Mouse (Mus musculus) lung, postnatal 0 days (tissue): ENCODE results near the gene Rbms1. TPM values are rescaled to one million over a fixed set of nuclear protein-coding genes. Genes with fewer than 3 reads are reported as not detected.

Experiments
- ATAC-seq: fragments of 200-750 bp; cut with Nextera tagmentation; 2 replicates; pipeline ENCODE4 v1.8.0; 2017; ENCODE audit warnings: moderate library complexity
- DNase-seq: peaks from one replicate; pipeline ENCODE4 v3.0.0-alpha.2; 2016; ENCODE audit warnings: low spot score
- H3K27ac ChIP-seq: fragments of 300-500 bp; sonication (generic); 2 replicates; pipeline ENCODE4 v1.5.1; 2014; ENCODE audit warnings: antibody characterized with exemption, mild to moderate bottlenecking, low read length, mixed read lengths
- H3K27me3 ChIP-seq: fragments of 300-500 bp; sonication (generic); replicated peaks from 2 replicates; pipeline ENCODE4 v1.6.1; 2014; ENCODE audit warnings: low read length, mixed read lengths; ENCODE audit not compliant: insufficient read depth
- H3K36me3 ChIP-seq: fragments of 300-500 bp; sonication (generic); 2 replicates; pipeline ENCODE4 v1.6.1; 2014; ENCODE audit warnings: low read length, mixed read lengths; ENCODE audit not compliant: insufficient read depth
- H3K4me1 ChIP-seq: fragments of 300-500 bp; sonication (generic); 2 replicates; pipeline ENCODE4 v1.6.1; 2014; ENCODE audit warnings: antibody characterized with exemption, low read depth, low read length, mixed read lengths; ENCODE audit not compliant: insufficient read depth
- H3K4me2 ChIP-seq: fragments of 300-500 bp; sonication (generic); replicated peaks from 2 replicates; pipeline ENCODE4 v1.6.1; 2014; ENCODE audit warnings: low read depth, mild to moderate bottlenecking, low read length, moderate library complexity, mixed read lengths
- H3K4me3 ChIP-seq: fragments of 300-500 bp; sonication (generic); 2 replicates; pipeline ENCODE4 v1.5.1; 2014; ENCODE audit warnings: low read depth, low read length
- H3K9ac ChIP-seq: fragments of 300-500 bp; sonication (generic); replicated peaks from 2 replicates; pipeline ENCODE4 v1.6.1; 2014; ENCODE audit warnings: low read depth, mild to moderate bottlenecking
- H3K9me3 ChIP-seq: fragments of 300-500 bp; sonication (generic); 2 replicates; pipeline ENCODE4 v1.6.1; 2016; ENCODE audit warnings: low read length, mixed read lengths
- CTCF ChIP-seq: IDR thresholded peaks from 2 replicates; pipeline ENCODE4 v1.5.1; 2016; ENCODE audit warnings: antibody characterized with exemption, mild to moderate bottlenecking
- EP300 ChIP-seq: IDR thresholded peaks from 2 replicates; pipeline ENCODE4 v1.6.1; 2016; ENCODE audit warnings: antibody characterized with exemption, mild to moderate bottlenecking, control low read depth
- WGBS: fragments of 180-500 bp; shearing (Covaris S2); extraction: QIAGEN DNeasy Blood & Tissue Kit; methylation state at CpG from one replicate; pipeline ENCODE4 v1.1.7; 2014; 5-methylcytosine and 5-hydroxymethylcytosine counted together
- polyA plus RNA-seq: library from polyadenylated mRNA; unstranded; fragments of >200 nt; fragmentation: Nextera tagmentation; extraction: Ambion mirVana; gene quantifications from 2 replicates; pipeline ENCODE4 v1.2.1, GENCODE M21; 2015

Rbms1 gene
- polyA plus RNA-seq, 1 experiment from 2014 or later = 156 TPM

DNA sequence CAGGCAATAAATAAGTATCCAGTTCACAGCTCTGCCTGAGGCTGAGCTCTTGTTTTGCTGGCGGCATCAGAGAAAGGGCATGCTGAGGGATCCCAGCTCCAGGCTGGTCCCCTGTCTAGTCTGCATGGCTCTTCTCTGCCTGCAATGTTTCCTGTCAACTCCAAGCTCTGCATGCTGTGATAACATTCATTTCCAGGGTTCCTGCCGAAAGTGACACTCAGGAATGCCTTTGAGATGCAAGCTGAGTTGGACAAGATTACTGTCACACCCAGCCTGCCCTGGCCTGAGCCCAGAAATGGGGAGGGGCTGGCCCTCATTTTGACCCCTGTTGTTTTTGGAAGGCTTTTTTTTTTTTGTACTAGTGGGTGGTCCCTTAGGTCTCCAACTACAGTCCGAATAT is 233.0 kb downstream of the Rbms1 start:
- Histone ChIP-seq H3K4me2 (no peak overlapping the region), H3K9ac (no peak overlapping the region), H3K27ac (no peak overlapping the region), H3K36me3 (no peaks in the 10 kb centered on the region), H3K9me3 (no peaks in the 10 kb centered on the region), H3K27me3 (no peaks in the 10 kb centered on the region), H3K4me1 (peaks cover 4% of the 10 kb centered on the region; the same call in 1 of the 2 replicates), H3K4me3 (no peak overlapping the region)
- 21% methylated on average over 3 of the region's 3 CpGs for WGBS
- no peak for DNase-seq
- ATAC-seq = 0 out of 2 replicates have a peak, but pooled peaks have one; percentile 19
- TF ChIP-seq CTCF (no peak), EP300 (no peak)

DNA sequence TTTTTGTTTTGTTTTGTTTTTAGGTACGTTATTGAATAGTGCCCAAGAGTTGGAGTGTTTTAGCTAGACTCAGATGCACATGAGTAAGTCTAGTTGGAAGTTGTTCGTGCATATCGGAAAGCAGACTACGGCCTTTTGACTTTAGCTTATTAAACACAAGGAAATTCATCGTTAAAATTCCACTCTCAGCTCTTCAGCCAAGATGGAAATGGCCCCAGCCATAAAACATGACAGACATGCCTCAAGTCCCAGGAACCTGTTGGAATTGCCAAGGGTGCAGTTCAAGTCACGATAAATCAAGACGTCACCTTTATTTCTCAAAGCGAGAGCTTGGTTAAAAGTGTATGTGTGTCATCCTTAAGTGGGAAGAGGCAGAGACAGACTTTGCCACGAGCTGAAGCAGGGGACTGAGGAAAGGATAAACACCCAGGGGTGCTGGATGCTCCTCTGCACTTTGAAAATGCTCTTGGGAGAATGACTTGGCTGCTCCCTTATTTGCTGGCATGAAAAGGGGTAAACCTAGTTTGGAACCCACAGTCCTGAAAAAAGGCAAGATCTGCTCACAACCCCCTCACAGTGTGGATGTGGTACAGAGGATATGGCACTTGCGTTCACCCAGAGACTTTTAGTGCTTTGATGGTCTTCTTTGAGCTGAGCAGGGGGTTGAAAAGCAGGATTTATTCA is 233.9 kb downstream of the Rbms1 start:
- Histone ChIP-seq H3K27me3 (no peaks in the 10 kb centered on the region), H3K4me1 (peaks cover 4% of the 10 kb centered on the region; the same call in 1 of the 2 replicates), H3K27ac (no peak overlapping the region), H3K9me3 (no peaks in the 10 kb centered on the region), H3K36me3 (no peaks in the 10 kb centered on the region), H3K4me2 (no peak overlapping the region), H3K4me3 (no peak overlapping the region), H3K9ac (no peak overlapping the region)
- WGBS = 62% methylated on average over 10 of the region's 10 CpGs
- TF ChIP-seq EP300 (no peak), CTCF (no peak)
- DNase-seq (no peak), ATAC-seq (no peak)

DNA sequence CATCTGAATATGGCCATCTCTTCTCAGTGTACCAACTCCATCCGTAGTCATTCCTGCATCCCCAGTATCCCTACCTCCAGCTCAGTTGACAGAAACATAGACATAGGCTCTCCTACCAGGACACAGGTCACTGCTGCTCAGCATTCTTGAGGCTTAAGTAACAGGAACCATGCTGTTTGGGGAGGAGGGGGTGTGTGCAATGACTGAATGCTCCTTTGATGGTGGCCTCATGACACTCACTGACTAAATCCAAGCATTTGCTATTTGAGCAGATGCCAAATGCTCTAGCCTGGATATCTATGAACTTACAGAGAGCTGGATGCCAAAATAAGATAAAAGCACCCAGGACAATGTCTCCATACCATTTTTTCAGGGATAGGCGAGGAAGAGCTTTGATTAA is 238.3 kb downstream of the Rbms1 start:
- Histone ChIP-seq H3K9ac (no peak overlapping the region), H3K9me3 (no peaks in the 10 kb centered on the region), H3K36me3 (no peaks in the 10 kb centered on the region), H3K27ac (no peak overlapping the region), H3K4me2 (no peak overlapping the region), H3K27me3 (no peaks in the 10 kb centered on the region), H3K4me3 (no peak overlapping the region), H3K4me1 (no peaks in the 10 kb centered on the region; the same call in 1 of the 2 replicates)
- TF ChIP-seq CTCF (no peak), EP300 (no peak)
- ATAC-seq (no peak), DNase-seq (no peak)
- WGBS = 83% methylated on average over 2 of the region's 2 CpGs

DNA sequence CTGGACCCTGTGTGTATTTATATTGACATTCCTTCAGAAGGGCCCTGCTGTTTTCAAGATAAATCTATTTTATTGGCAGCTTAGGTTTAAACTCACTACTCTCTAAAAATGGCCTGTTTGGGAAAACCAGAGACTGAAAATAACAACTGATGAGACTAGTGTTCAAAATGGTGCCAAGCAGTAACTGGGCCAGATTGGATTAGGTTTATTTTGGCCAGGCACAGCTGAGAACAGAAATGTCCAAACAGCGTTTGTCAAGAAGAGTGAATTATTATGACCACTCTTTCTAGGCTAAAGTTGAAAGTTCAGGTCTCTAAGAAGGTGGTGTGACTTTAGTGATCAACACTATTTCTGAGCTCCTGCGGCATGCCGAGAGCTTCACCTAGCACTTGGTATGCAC is 240.0 kb downstream of the Rbms1 start:
- no peaks in the 10 kb centered on the region for H3K9me3 ChIP-seq
- TF ChIP-seq CTCF = no peak
- 0 out of 2 replicates have a peak, but pooled peaks have one; percentile 10 for TF ChIP-seq EP300
- H3K4me3 ChIP-seq = no peak overlapping the region
- WGBS = 89% methylated on average over 3 of the region's 3 CpGs
- no peak for ATAC-seq
- H3K4me1 ChIP-seq = no peaks in the 10 kb centered on the region; the same call in 1 of the 2 replicates
- DNase-seq = no peak
- no peaks in the 10 kb centered on the region for H3K36me3 ChIP-seq
- no peak overlapping the region for H3K27ac ChIP-seq
- no peak overlapping the region for H3K9ac ChIP-seq
- no peaks in the 10 kb centered on the region for H3K27me3 ChIP-seq
- no peak overlapping the region for H3K4me2 ChIP-seq

DNA sequence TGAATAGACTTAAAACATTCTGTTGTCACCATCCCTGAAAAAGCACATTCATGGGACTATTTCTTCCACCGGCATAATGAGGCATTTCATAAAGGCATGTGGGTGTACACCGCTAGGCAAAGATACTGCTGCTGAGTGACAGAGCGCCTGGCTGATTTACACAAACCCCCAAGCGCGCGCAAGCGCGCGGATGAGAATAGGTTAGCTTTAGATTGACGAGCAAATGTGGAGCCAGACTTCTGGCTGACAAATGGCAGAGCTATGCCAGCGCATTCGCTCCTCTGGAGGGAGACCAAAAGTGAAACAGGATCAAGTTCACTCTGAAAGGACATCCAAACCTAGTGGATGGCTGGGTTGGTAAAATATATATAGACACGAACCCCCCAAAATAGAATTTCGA is 240.5 kb downstream of the Rbms1 start, which contains the start of gene Itgb6:
Gene Itgb6 (minus strand): TSS at position 130 of the 400 bp plus-strand sequence.
- Histone ChIP-seq H3K27ac (no peak within 1 kb of the TSS), H3K9me3 (no peaks in the 10 kb centered on the region), H3K36me3 (no peaks in the 10 kb centered on the region), H3K27me3 (no peaks in the 10 kb centered on the region), H3K4me2 (no peak within 1 kb of the TSS), H3K4me1 (no peaks in the 10 kb centered on the region; the same call in 1 of the 2 replicates), H3K9ac (no peak within 1 kb of the TSS), H3K4me3 (no peak within 1 kb of the TSS)
- no peak for DNase-seq
- ATAC-seq = no peak
- WGBS = 60% methylated on average over 14 of the region's 14 CpGs
- TF ChIP-seq CTCF (no peak), EP300 (no peak)

DNA sequence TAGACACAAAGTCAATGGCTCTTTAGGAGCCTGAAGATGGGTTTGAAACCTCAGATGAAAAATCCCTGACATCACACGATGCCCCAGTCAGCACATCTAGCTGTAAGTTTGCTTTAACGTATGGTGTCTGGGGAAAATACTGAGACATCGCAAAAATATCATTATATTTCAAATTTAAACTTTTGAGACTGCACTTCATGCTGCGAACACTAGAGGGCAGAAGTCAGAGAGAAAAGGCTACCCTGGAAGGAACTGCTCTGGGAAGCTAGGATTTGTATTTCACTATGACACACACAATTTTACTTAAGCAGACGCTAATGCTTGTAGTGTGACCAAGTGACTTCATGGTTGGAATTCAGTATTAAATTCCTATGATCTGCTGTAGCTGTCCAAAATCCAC is 242.1 kb downstream of the Rbms1 start:
- H3K9ac ChIP-seq = no peak overlapping the region
- TF ChIP-seq EP300 (peak; percentile 57; the same call in 1 of the 2 replicates), CTCF (peak; percentile 86)
- H3K4me2 ChIP-seq = no peak overlapping the region
- H3K4me1 ChIP-seq = no peaks in the 10 kb centered on the region; the same call in 1 of the 2 replicates
- no peaks in the 10 kb centered on the region for H3K36me3 ChIP-seq
- no peak overlapping the region for H3K27ac ChIP-seq
- H3K4me3 ChIP-seq = no peak overlapping the region
- H3K27me3 ChIP-seq = no peaks in the 10 kb centered on the region
- DNase-seq = peak; percentile 81
- peak; percentile 51 for ATAC-seq
- no peaks in the 10 kb centered on the region for H3K9me3 ChIP-seq
- 14% methylated on average over 5 of the region's 5 CpGs for WGBS
